In the genomic region with DNA sequence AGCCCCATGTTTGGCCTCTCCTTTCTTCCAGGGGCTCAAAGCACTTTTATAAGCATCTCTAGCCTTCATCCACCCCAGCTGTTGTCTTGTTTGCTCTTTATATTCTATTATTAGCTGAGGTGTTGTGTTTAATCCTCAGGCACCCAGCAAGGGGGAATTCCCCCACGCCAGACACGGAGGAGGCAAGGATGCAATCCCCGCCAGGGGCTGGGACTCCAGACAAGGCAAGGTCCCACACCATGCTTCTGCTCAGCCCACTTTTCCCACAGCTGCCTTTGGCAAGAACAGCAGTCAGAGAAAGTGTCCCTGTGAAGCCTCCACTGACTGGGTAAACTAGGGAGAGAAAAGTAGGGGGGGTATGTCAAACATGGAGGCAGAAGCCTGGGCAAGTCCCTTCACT, we compare ENCODE assay signal across 15 mouse cellular contexts.
"Had no signal": no experiment of that assay in that cellular context is flagged by ENCODE, and none has a peak within 500 bp of the region (broad histone marks: within the 10 kb centered on the region; RNA-seq: fewer than 3 reads in every experiment).

No protein-coding gene starts in this region.

- H3K9me3 ChIP-seq: liver, embryonic 13.5 days; liver, embryonic 15.5 days; megakaryocyte, embryonic 14.5 days; midbrain, embryonic 13.5 days; midbrain, embryonic 15.5 days; neural tube, embryonic 12.5 days had no signal

- H3K4me1 ChIP-seq: liver, embryonic 13.5 days had no signal

- H3K27ac ChIP-seq: liver, embryonic 13.5 days; liver, embryonic 15.5 days; macrophage; midbrain, embryonic 13.5 days; midbrain, embryonic 15.5 days; neural tube, embryonic 12.5 days had no signal

- H3K4me2 ChIP-seq: liver, embryonic 11.5 days; liver, embryonic 13.5 days; liver, embryonic 15.5 days; lung, embryonic 14.5 days; midbrain, embryonic 11.5 days; midbrain, embryonic 13.5 days; midbrain, embryonic 15.5 days; neural tube, embryonic 12.5 days had no signal

- H3K9ac ChIP-seq: liver, embryonic 13.5 days; liver, embryonic 15.5 days; liver, postnatal 0 days; lung, embryonic 14.5 days; midbrain, embryonic 13.5 days; midbrain, embryonic 15.5 days; neural tube, embryonic 12.5 days had no signal

- DNase-seq: liver, embryonic 13.5 days; liver, postnatal 0 days; lung, embryonic 14.5 days; right cerebral cortex, postnatal 14 days; thymus, adult 18-20 months; thymus, postnatal 14 days; thymus, postnatal 36 days had no signal

- H3K27me3 ChIP-seq: liver, embryonic 13.5 days; liver, embryonic 15.5 days; midbrain, embryonic 13.5 days; midbrain, embryonic 15.5 days; neural tube, embryonic 12.5 days had no signal

- H3K36me3 ChIP-seq: liver, embryonic 13.5 days; liver, embryonic 15.5 days; midbrain, embryonic 13.5 days; midbrain, embryonic 15.5 days; neural tube, embryonic 12.5 days had no signal

- ATAC-seq: liver, postnatal 0 days; midbrain, embryonic 13.5 days; midbrain, embryonic 15.5 days had no signal

- H3K4me3 ChIP-seq: liver, embryonic 13.5 days; liver, embryonic 15.5 days; megakaryocyte, embryonic 14.5 days; midbrain, embryonic 13.5 days; midbrain, embryonic 15.5 days; neural tube, embryonic 12.5 days had no signal
